Mouse (Mus musculus): ENCODE data around the gene Trove2. TPM values are rescaled to one million over a fixed set of nuclear protein-coding genes. Genes with fewer than 3 reads are reported as not detected.
"Not testable (repeated sequence)": the region's sequence is repeated elsewhere in the genome, so short reads cannot be mapped to it uniquely, and the experiment has no call there.

Trove2 gene
- total and polyA plus RNA-seq, 2 experiments = 0.24 to 3.3 TPM

DNA sequence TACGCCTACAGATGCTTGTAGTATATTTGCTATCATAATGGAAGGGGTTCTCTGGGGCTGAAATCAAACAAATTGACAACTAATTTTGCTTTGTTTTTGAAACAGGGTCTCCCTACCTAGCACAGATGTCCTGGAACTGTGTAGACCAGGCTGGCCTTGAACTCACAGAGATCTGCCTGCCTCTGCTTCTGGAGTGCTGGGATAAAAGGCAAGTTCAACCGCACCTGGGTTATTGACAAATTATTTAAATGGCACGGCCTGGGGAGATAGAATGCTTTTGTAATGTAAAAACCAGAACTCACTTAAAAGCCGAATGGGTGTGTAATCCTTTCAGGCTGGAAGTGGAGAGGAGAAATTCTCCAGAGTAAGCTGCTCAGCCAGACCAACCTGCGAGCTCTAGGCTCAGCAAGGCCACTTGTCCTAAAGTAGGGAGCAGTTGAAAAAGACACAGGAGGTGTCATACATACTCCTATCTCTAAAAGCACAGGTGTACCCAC, 42.9 kb downstream of the Trove2 start:
- Histone ChIP-seq H3K4me3 (ENCODE audit: insufficient read depth, low read depth, low read length) (no peak overlapping the region), H3K36me3 (ENCODE audit: control insufficient read depth, insufficient read depth, low read length) (no peaks in the 10 kb centered on the region), H3K9ac (ENCODE audit: low read depth, low read length) (no peak overlapping the region), H3K4me1 (ENCODE audit: control insufficient read depth, insufficient read depth, low read length) (peaks cover 2% of the 10 kb centered on the region; the same call in 1 of the 2 replicates), H3K79me2 (ENCODE audit: control insufficient read depth, insufficient read depth, low read length) (no peaks in the 10 kb centered on the region), H3K27me3 (ENCODE audit: control insufficient read depth, insufficient read depth, low read length) (no peaks in the 10 kb centered on the region), H3K27ac (replicated peaks; ENCODE audit: insufficient read depth, low read depth, low read length) (no peak overlapping the region)
- no peak for TF ChIP-seq POLR2A (IDR thresholded peaks at IDR 0.05; ENCODE audit: extremely low read depth, insufficient read depth, low read length)
- TF ChIP-seq CTCF (IDR thresholded peaks at IDR 0.05; ENCODE audit: low read depth, low read length) = no peak
- 87% methylated on average over 5 of the region's 5 CpGs for WGBS
- no peak for DNase-seq (ENCODE audit: extremely low read depth, low read depth, low spot score)

DNA sequence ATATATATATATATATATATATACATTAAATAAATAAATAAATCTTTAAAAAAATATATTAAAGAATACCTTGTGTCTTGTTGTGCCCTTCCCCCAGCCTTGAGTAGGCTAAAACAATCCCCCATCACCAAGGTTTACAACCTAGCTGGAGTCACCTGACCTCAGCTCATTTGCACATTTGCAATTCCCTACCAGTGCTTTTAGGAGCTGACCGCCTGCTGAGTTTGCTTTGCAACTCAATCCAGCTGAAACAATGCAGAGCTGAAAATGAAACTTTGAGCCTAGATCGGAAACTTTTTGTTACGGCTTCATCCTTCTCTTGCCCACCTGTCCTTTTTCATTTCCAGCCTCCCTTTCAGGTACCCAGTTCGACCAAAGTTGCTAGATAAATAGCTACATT, 45.2 kb downstream of the Trove2 start:
- WGBS = 70% methylated on average over 4 of the region's 4 CpGs
- TF ChIP-seq POLR2A (IDR thresholded peaks at IDR 0.05; ENCODE audit: extremely low read depth, insufficient read depth, low read length) = no peak

DNA sequence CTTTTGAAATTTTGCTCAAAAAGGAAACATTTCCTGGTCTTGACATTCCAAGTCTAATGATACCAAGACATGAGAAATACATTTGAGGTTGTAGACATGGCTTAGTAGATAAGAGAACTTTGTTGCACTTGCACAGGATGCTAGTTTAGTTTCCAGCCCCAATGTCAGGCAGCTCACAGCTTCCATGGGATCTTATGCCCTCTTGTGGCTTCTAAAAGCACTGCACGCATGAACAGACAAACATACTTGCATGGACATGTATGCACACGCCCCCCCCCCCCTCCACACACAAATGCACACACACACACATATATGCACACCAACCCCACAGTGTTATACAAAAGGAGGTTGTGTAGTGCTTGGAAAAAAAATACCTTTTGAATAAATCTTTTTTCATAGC, 46.0 kb downstream of the Trove2 start:
- peak; percentile 20 for DNase-seq (ENCODE audit: extremely low read depth, low read depth, low spot score)
- no peak overlapping the region for H3K4me3 ChIP-seq (ENCODE audit: insufficient read depth, low read depth, low read length)
- H3K79me2 ChIP-seq (ENCODE audit: control insufficient read depth, insufficient read depth, low read length) = no peaks in the 10 kb centered on the region
- WGBS = 76% methylated on average over 2 of the region's 2 CpGs
- H3K27ac ChIP-seq (replicated peaks; ENCODE audit: insufficient read depth, low read depth, low read length) = no peak overlapping the region
- no peaks in the 10 kb centered on the region for H3K4me1 ChIP-seq (ENCODE audit: control insufficient read depth, insufficient read depth, low read length)
- TF ChIP-seq POLR2A (IDR thresholded peaks at IDR 0.05; ENCODE audit: extremely low read depth, insufficient read depth, low read length) (no peak), CTCF (IDR thresholded peaks at IDR 0.05; ENCODE audit: low read depth, low read length) (peak; percentile 45; the same call in 1 of the 2 replicates)
- no peaks in the 10 kb centered on the region for H3K36me3 ChIP-seq (ENCODE audit: control insufficient read depth, insufficient read depth, low read length)
- H3K9ac ChIP-seq (ENCODE audit: low read depth, low read length) = no peak overlapping the region
- H3K27me3 ChIP-seq (ENCODE audit: control insufficient read depth, insufficient read depth, low read length) = no peaks in the 10 kb centered on the region

More for the DNA sequence above, 45.2 kb downstream of the Trove2 start:
- DNase-seq (ENCODE audit: extremely low read depth, low read depth, low spot score) = no peak
- no peak overlapping the region for H3K9ac ChIP-seq (ENCODE audit: low read depth, low read length)
- H3K36me3 ChIP-seq (ENCODE audit: control insufficient read depth, insufficient read depth, low read length) = no peaks in the 10 kb centered on the region
- H3K4me1 ChIP-seq (ENCODE audit: control insufficient read depth, insufficient read depth, low read length) = no peaks in the 10 kb centered on the region
- H3K27ac ChIP-seq (replicated peaks; ENCODE audit: insufficient read depth, low read depth, low read length) = no peak overlapping the region
- H3K27me3 ChIP-seq (ENCODE audit: control insufficient read depth, insufficient read depth, low read length) = no peaks in the 10 kb centered on the region
- H3K79me2 ChIP-seq (ENCODE audit: control insufficient read depth, insufficient read depth, low read length) = no peaks in the 10 kb centered on the region
- H3K4me3 ChIP-seq (ENCODE audit: insufficient read depth, low read depth, low read length) = no peak overlapping the region

DNA sequence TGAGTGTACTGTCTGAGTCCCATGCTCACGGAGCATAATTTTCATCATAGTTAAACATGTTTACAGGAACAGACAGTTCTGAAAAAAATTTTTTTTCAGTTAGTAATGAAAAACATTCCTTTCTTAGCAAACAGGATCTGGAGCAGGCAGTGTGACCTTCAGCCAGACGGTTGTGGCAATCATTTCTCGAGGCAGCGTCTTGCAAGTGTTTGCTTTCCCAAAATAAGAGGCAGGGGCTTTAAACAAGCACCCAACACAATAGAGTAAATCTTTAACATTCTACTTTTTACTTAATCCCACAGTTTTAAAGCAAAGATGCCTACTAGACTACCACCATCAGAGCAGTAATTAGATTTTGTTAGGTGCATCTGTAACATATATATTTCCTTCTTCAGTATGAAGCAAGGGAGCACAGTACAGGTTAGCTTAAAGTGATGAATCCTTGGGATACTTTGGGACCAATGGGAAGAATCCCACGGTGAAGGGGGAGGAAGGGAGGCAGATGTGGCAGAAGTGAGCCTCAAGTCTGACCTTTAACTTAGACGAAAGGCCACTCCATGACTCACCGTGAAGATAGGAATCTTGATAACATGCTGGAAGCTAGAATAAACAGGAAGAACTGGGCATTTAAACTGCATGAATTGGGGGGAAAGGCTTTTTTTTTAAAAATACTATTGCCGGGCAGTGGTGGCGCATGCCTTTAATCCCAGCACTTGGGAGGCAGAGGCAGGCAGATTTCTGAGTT, 49.0 kb downstream of the Trove2 start:
- Histone ChIP-seq H3K79me2 (ENCODE audit: control insufficient read depth, insufficient read depth, low read length) (no peaks in the 10 kb centered on the region), H3K9ac (ENCODE audit: low read depth, low read length) (no peak overlapping the region), H3K36me3 (ENCODE audit: control insufficient read depth, insufficient read depth, low read length) (no peaks in the 10 kb centered on the region), H3K4me3 (ENCODE audit: insufficient read depth, low read depth, low read length) (no peak overlapping the region), H3K27ac (replicated peaks; ENCODE audit: insufficient read depth, low read depth, low read length) (no peak overlapping the region), H3K4me1 (ENCODE audit: control insufficient read depth, insufficient read depth, low read length) (no peaks in the 10 kb centered on the region), H3K27me3 (ENCODE audit: control insufficient read depth, insufficient read depth, low read length) (no peaks in the 10 kb centered on the region)
- TF ChIP-seq POLR2A (IDR thresholded peaks at IDR 0.05; ENCODE audit: extremely low read depth, insufficient read depth, low read length) (no peak), CTCF (IDR thresholded peaks at IDR 0.05; ENCODE audit: low read depth, low read length) (no peak)
- 47% methylated on average over 9 of the region's 9 CpGs for WGBS
- DNase-seq (ENCODE audit: extremely low read depth, low read depth, low spot score) = no peak

DNA sequence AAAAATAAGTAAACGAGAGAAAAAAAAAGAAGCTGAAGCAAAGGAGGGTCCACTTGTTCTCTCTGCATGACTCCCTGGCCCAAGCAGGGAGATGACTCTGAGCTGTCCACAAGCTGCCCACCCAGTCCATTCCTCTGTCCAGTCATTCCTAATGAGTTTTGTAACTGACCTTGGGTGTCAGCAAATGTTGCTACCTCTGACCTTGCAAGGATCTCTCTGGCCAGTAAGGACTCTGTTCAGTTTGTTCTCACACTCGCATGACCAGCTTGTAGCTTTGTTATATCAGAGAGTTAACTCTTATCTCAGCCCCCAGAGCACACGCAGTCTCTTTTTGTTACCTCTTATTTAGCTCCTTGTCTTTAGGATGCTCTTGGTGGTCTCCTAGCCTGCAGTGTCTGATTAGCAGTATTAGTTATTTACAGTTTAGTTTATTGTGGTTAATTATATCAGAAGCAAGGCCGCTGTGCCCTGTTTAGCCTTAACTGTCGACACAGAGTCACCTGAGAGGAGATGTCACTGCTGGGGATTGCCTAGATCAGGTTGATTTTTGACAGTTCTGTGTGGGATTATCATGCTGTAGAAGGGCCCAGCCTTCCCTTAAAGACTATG, 52.3 kb downstream of the Trove2 start:
- Histone ChIP-seq H3K79me2 (ENCODE audit: control insufficient read depth, insufficient read depth, low read length) (no peaks in the 10 kb centered on the region), H3K9ac (ENCODE audit: low read depth, low read length) (no peak overlapping the region), H3K36me3 (ENCODE audit: control insufficient read depth, insufficient read depth, low read length) (no peaks in the 10 kb centered on the region), H3K27me3 (ENCODE audit: control insufficient read depth, insufficient read depth, low read length) (no peaks in the 10 kb centered on the region), H3K4me3 (ENCODE audit: insufficient read depth, low read depth, low read length) (no peak overlapping the region), H3K27ac (replicated peaks; ENCODE audit: insufficient read depth, low read depth, low read length) (no peak overlapping the region), H3K4me1 (ENCODE audit: control insufficient read depth, insufficient read depth, low read length) (no peaks in the 10 kb centered on the region)
- no peak for TF ChIP-seq CTCF (IDR thresholded peaks at IDR 0.05; ENCODE audit: low read depth, low read length)
- TF ChIP-seq POLR2A (IDR thresholded peaks at IDR 0.05; ENCODE audit: extremely low read depth, insufficient read depth, low read length) = no peak
- DNase-seq (ENCODE audit: extremely low read depth, low read depth, low spot score) = no peak
- WGBS = 81% methylated on average over 5 of the region's 5 CpGs

DNA sequence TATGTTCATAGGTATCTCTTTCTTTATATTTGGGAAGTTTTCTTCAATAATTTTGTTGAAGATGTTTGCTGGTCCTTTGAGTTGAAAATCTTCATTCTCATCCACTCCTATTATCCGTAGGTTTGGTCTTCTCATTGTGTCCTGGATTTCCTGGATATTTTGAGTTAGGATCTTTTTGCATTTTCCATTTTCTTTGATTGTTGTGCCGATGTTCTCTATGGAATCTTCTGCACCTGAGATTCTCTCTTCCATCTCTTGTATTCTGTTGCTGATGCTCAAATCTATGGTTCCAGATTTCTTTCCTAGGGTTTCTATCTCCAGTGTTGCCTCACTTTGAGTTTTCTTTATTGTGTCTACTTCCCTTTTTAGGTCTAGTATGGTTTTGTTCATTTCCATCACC, 60.8 kb downstream of the Trove2 start, which contains the start of gene Glrx2:
Gene Glrx2 (plus strand): TSS at position 301 of the 400 bp plus-strand sequence.
- H3K4me3 ChIP-seq (ENCODE audit: insufficient read depth, low read depth, low read length); DNase-seq (ENCODE audit: extremely low read depth, low read depth, low spot score); H3K36me3 ChIP-seq (ENCODE audit: control insufficient read depth, insufficient read depth, low read length); H3K27me3 ChIP-seq (ENCODE audit: control insufficient read depth, insufficient read depth, low read length); H3K27ac ChIP-seq (replicated peaks; ENCODE audit: insufficient read depth, low read depth, low read length); H3K79me2 ChIP-seq (ENCODE audit: control insufficient read depth, insufficient read depth, low read length); H3K4me1 ChIP-seq (ENCODE audit: control insufficient read depth, insufficient read depth, low read length); H3K9ac ChIP-seq (ENCODE audit: low read depth, low read length): not testable (repeated sequence)
- WGBS = no CpG with 5 or more reads among the region's 2 CpGs

All from liver, adult 2 months (tissue).